Mouse (Mus musculus) right cerebral cortex, adult 18-20 months (tissue): ENCODE measurements at regions not wholly inside any gene's neighbourhood (a gene's known extent, or its start where the extent isn't known, plus 50 kb on each side); places are given as distances from the start of the nearest gene placed in this dataset.
A peak's percentile ranks its signal among the peaks of the same experiment; 100 is the strongest.

Experiments used
- DNase-seq: peaks from one replicate; pipeline ENCODE4 v3.0.0; 2022; ENCODE audit warnings: mixed read lengths

DNA sequence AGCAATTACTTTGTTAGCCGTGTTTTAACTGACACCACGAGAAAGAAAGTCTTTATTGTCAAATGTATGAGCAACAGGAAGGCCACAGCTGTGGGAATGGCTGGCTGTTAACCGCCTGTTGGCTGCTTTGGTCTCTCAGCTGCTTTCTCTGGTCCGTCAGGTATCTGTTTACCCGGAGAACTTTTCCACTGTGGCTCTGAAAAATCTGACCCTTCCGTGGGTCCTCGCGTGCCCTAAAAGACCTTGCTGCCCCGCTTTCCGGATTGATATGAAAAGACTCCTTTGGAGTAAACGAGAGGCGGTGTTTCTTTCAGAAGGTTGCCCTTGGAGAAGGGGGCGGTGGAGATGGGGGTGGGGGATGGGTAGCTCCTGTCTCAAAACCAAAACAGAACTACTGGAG, 75.9 kb downstream of the Sox14 start:
- DNase-seq: no peak

DNA sequence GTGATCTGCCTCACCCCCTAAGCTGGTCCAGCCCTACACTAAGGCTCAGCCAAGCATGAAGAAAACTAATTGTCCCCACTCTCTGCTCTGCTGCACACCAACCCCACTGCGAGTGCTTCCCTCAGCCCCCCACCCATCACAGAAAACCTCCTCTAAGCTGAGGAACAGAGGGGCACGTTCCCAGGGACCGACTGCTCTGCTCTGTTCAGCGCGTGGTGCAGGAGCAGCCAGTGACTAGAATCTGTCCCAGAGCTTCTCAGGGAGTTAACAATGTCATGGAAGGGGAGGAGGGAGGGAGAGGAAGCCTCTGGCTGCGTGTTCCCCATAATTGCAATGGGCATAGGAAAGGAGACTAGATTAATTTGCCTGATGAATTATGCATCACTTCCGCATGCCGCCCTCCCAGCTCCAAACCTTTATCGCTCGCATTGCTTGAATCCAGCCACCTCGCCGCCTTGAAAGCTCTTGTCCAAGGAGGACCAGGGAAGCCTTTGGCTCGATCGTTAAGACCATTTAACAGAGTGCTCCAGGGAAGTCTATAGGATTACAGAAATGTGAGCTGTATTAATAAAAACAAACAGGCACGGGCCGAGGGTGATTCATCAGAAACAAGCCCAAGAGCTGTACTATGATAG, 76.5 kb downstream of the Sox14 start:
- peak; percentile 3 for DNase-seq

DNA sequence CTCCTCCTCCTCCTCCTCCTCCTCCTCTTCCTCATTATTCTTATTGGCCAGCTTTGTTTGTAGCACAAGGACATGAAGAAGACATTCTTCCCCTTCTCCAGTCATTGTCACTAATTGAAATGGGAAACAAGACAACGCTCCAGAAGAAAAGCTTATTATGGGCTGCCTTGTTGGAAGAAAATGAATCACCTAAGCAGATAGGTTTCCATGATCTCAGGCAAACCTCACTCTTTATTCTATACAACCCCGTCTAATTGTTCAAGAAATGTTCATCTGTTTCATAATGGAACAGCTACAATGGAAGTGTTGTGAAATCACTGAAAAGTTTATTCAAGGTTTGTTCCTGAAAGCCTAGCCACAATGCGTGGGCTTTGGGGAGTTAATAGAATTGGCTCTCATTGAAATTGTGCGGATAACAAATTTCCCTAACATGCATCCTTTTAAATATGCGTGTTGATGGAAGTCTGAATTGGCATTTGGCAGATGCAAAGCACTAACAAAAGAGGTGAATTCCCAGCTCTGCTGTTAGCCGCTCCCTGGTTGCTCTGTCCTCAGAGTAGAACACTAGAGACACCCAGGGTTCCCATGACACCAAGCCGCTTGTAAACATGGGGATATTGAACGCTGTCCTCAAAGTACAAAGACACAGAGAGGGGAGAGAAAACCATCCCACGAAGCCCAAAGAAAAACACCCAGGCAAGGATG, 78.8 kb downstream of the Sox14 start:
- DNase-seq: no peak

DNA sequence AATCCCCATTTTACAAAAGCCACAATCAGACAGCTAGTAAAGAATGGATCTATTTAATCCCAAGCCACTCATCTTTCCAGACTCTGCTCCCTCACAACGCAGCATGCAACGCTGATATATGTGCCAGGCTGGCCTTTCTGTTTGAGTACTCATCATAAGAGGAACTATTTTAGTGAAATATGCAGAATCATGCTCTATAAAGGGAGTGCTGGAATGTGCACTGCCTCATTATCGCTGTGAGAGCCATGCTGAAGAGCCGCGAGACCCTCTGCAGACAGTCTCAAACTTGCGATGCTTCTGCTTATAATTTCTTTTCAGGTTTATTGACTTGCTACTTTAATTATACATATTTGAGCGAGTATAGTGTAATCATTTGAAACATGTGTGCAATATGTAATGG, 75.6 kb upstream of the Cldn18 start:
- DNase-seq: no peak

DNA sequence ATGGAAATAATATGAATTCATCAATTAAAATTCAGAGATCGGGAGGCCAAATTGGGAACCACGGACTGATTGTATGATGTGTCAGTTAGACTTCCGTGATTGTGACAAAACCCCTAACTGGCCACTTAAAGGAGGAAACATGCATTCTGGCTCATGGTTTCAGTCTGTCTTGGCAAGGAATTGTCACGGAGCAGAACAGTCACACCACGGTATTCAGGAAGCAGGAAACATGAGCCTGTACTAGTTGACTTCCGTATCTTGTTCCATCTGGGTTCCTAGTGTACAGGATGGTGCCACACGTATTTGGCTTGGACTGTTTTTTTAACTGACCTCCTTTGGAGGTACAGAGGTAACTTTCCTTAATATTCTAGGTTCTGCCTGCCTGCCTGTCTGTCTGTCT, 69.8 kb upstream of the Cldn18 start:
- DNase-seq: no peak

DNA sequence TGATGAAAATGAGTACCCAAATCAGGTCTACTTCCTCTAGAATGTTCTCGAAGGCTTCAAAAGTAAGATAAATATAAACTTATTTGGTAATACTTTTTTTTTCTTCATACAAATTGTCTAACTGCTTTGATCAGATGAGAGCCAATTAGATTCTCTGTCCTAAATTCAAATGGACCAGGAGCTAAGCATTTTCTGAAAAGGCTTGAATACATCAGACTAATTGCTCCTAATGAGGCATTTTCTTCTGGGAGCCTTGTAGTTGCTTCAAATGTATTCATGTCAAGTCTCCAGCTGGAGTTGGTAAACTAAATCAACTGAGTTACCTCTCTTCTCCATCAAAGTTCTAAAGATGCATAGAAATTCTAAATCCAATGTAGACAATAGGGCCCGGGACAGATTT, 66.1 kb upstream of the Cldn18 start:
- no peak for DNase-seq

DNA sequence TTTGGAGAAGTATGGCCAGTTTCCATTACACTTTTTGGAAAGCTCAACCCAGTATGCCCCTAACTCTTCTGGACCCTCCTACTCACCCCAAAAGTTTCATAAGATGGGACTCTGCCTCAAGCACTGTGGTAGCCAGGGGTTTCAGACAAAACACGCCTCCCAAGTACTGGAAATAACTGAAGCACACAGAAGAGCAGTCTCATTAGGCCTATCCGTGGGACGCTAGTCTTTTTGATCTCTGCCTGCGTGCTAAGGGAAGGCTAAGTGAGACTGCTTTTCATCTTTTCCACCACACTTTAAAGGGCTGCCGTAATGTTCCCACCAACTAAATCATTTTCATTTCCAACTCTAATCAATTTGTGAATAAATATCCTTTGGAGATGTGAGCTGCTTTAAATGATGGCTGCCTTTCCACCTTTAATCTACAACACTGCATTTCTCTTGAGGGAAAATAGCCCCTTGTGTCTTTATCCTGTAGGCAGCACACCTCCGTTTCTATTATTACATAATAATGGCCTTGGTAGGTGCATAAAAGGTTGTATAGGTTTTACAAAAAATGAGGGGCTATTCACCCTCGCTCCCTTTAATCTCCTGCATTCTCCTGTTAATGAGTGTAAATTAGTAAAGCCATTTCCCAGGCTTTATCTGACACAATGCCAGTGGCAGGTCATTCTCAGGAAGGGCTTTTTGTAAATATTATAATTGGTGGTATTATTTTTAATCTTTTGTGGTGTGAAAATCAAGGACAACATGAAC, 65.5 kb upstream of the Cldn18 start:
- no peak for DNase-seq

DNA sequence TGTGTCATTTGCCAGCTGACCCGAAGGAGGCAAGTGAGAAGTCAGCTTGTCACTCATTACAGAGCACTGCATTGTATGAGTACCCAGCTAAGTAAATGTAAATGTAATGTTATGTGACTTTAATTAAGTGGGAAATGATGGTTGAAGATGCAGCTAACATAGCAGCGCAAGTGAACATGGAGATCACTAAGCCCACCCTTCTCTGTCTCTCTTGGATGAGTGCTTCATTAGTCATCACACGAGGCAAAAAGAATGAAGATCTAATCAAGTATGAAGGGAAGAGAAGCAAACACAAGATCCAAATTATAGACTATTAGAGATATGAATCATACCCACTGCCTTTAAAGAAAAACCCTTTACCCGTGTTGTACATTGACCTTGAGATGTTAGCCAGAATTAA, 61.8 kb upstream of the Cldn18 start:
- DNase-seq: no peak

DNA sequence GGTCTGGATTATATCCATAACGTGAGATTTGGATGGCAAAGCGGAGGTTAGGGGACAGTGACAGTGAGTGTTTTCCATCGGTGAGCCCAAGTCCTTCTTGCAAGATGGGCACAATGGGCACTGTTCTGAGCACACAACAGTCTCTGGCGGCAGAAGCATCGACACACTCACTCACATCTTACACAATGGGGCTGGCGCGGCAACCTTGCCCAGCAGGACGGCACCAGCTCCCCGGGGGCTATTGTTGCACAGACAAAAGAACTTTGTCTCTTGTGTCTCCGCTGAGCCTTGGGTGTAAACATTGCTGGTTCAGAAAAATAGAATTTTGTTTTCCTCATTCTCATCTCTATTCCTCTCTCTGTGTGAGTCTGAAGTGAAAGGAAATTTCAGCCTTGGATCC, 53.6 kb upstream of the Cldn18 start:
- DNase-seq: peak; percentile 55
